Mouse (Mus musculus) spleen, adult 2 months (tissue): ENCODE results near the gene Ptpre. TPM values are rescaled to one million over a fixed set of nuclear protein-coding genes. Genes with fewer than 3 reads are reported as not detected.

Source experiments
- DNase-seq, 2 experiments: peaks; one replicate each; pipeline versions ENCODE4 v3.0.0 to v3.0.0-alpha.2; 2012 to 2021; ENCODE audit warnings: low spot score in 2 of 2, low read depth in 1 of 2
- H3K27ac ChIP-seq: fragments of 200-500 bp; 2 replicates; pipeline ENCODE4 v1.5.1; 2012; ENCODE audit warnings: low read length, inconsistent platforms; ENCODE audit not compliant: insufficient read depth
- H3K27me3 ChIP-seq: fragments of 200-500 bp; 2 replicates; pipeline ENCODE4 v1.6.1; 2012; ENCODE audit warnings: mild to moderate bottlenecking, moderate library complexity, low read length, inconsistent platforms; ENCODE audit not compliant: control insufficient read depth, insufficient read depth
- H3K36me3 ChIP-seq: fragments of 200-500 bp; 2 replicates; pipeline ENCODE4 v1.6.1; 2012; ENCODE audit warnings: mild to moderate bottlenecking, low read length, inconsistent platforms; ENCODE audit not compliant: control insufficient read depth, insufficient read depth
- H3K4me1 ChIP-seq: fragments of 200-500 bp; 2 replicates; pipeline ENCODE4 v1.6.1; 2011; ENCODE audit warnings: inconsistent platforms; ENCODE audit not compliant: control insufficient read depth, insufficient read depth, insufficient read length
- H3K4me3 ChIP-seq: fragments of 200-500 bp; 2 replicates; pipeline ENCODE4 v1.5.1; 2011; ENCODE audit warnings: mild to moderate bottlenecking, inconsistent platforms; ENCODE audit not compliant: insufficient read depth, insufficient read length; ENCODE audit errors: extremely low read depth
- CTCF ChIP-seq: fragments of 200-500 bp; IDR thresholded peaks from 2 replicates; pipeline ENCODE4 v1.5.1; 2011; ENCODE audit warnings: mild to moderate bottlenecking, inconsistent platforms; ENCODE audit not compliant: insufficient read depth, insufficient read length, insufficient replicate concordance; ENCODE audit errors: extremely low read depth
- POLR2A ChIP-seq: fragments of 200-500 bp; IDR thresholded peaks from 2 replicates; pipeline ENCODE4 v1.6.1; 2011; ENCODE audit warnings: low read depth, low read length, inconsistent platforms
- WGBS: fragments of 180-500 bp; shearing (Covaris S2); methylation state at CpG from one replicate; pipeline ENCODE4 v1.1.7; 2018; 5-methylcytosine and 5-hydroxymethylcytosine counted together
- polyA plus RNA-seq: library from polyadenylated mRNA; depleted of rRNA; stranded (reverse); fragments of >200 nt; gene quantifications from 2 replicates; pipeline ENCODE4 v1.2.3, GENCODE M21; 2012

Gene Ptpre
- polyA plus RNA-seq, 1 experiment: 9.5 TPM

- WGBS: 28% methylated on average over 15 of the region's 15 CpGs
- no peak for DNase-seq
- Histone ChIP-seq H3K4me1 (no peaks in the 10 kb centered on the region), H3K27me3 (no peaks in the 10 kb centered on the region), H3K4me3 (no peak overlapping the region), H3K27ac (peak overlapping the region; percentile 30; the same call in 1 of the 2 replicates), H3K36me3 (no peaks in the 10 kb centered on the region)
- TF ChIP-seq POLR2A (no peak), CTCF (no peak)
Observed at GRCm38 (mm10) chr7:135605002-135605803, 67.9 kb downstream of the Ptpre start.

- H3K4me1 ChIP-seq: no peaks in the 10 kb centered on the region
Observed at GRCm38 (mm10) chr7:135605804-135606072, 68.5 kb downstream of the Ptpre start.

GRCm38 (mm10) chr7:135608208-135608607, 70.9 kb downstream of the Ptpre start:
- Histone ChIP-seq H3K4me3 (no peak overlapping the region), H3K27me3 (no peaks in the 10 kb centered on the region), H3K36me3 (no peaks in the 10 kb centered on the region), H3K27ac (no peak overlapping the region), H3K4me1 (no peaks in the 10 kb centered on the region)
- WGBS: 77% methylated on average over 4 of the region's 4 CpGs
- no peak for TF ChIP-seq POLR2A
- no peak for TF ChIP-seq CTCF
- DNase-seq: no peak

More at GRCm38 (mm10) chr7:135605804-135606072, 68.5 kb downstream of the Ptpre start:
- no peaks in the 10 kb centered on the region for H3K36me3 ChIP-seq
- H3K27ac ChIP-seq: no peak overlapping the region
- DNase-seq: no peak
- TF ChIP-seq CTCF: no peak
- no peak for TF ChIP-seq POLR2A
- no peaks in the 10 kb centered on the region for H3K27me3 ChIP-seq
- WGBS: 84% methylated on average over 6 of the region's 6 CpGs
- H3K4me3 ChIP-seq: no peak overlapping the region

GRCm38 (mm10) chr7:135609028-135609427, 71.7 kb downstream of the Ptpre start:
- no peaks in the 10 kb centered on the region for H3K4me1 ChIP-seq

GRCm38 (mm10) chr7:135609655-135610054, 72.4 kb downstream of the Ptpre start:
- no peak for DNase-seq

More at GRCm38 (mm10) chr7:135609028-135609427, 71.7 kb downstream of the Ptpre start:
- no peak for TF ChIP-seq CTCF
- TF ChIP-seq POLR2A: no peak
- no peak for DNase-seq
- WGBS: 80% methylated on average over 3 of the region's 3 CpGs
- Histone ChIP-seq H3K36me3 (no peaks in the 10 kb centered on the region), H3K27me3 (no peaks in the 10 kb centered on the region), H3K27ac (no peak overlapping the region), H3K4me3 (no peak overlapping the region)

GRCm38 (mm10) chr7:135612276-135612675, 75.0 kb downstream of the Ptpre start:
- no peak for DNase-seq
- Histone ChIP-seq H3K4me3 (no peak overlapping the region), H3K36me3 (no peaks in the 10 kb centered on the region), H3K4me1 (no peaks in the 10 kb centered on the region), H3K27ac (no peak overlapping the region), H3K27me3 (no peaks in the 10 kb centered on the region)
- no peak for TF ChIP-seq POLR2A
- TF ChIP-seq CTCF: no peak
- WGBS: 92% methylated on average over 16 of the region's 16 CpGs

More at GRCm38 (mm10) chr7:135609655-135610054, 72.4 kb downstream of the Ptpre start:
- Histone ChIP-seq H3K36me3 (no peaks in the 10 kb centered on the region), H3K27ac (no peak overlapping the region), H3K27me3 (no peaks in the 10 kb centered on the region), H3K4me1 (no peaks in the 10 kb centered on the region), H3K4me3 (no peak overlapping the region)
- TF ChIP-seq CTCF: no peak
- TF ChIP-seq POLR2A: no peak
- WGBS: 60% methylated on average over 7 of the region's 7 CpGs

GRCm38 (mm10) chr7:135612801-135613200, 75.5 kb downstream of the Ptpre start:
- H3K4me1 ChIP-seq: no peaks in the 10 kb centered on the region
- H3K36me3 ChIP-seq: no peaks in the 10 kb centered on the region
- TF ChIP-seq POLR2A (no peak), CTCF (no peak)
- H3K27ac ChIP-seq: no peak overlapping the region
- H3K27me3 ChIP-seq: no peaks in the 10 kb centered on the region
- H3K4me3 ChIP-seq: no peak overlapping the region
- DNase-seq: no peak
- WGBS: 88% methylated on average over 7 of the region's 7 CpGs
